Mouse (Mus musculus): ENCODE measurements at regions not wholly inside any gene's neighbourhood (a gene's known extent, or its start where the extent isn't known, plus 50 kb on each side); places are given as distances from the start of the nearest gene placed in this dataset.

DNA sequence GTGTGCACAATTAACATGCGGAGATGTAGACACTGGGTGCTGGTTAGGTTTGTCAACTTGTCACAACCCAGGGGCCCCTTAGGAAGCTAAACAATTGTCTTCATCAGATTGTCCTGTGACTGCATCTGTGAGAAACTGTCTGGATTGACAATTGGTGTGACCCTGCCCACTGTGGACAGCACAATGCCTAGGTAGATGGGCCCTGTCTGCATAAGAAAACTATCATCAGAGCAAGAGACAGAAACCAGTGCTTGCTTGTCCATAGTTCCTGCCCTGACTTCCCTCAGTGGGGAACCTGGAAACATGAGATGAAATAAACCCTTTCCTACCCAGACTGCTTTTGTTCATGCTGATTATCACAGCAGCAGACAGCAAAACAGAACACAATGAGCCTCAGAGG lies 63.5 kb upstream of the Tyw5 start:
- no peak for DNase-seq (ENCODE audit: low spot score in 2 of 2)

DNA sequence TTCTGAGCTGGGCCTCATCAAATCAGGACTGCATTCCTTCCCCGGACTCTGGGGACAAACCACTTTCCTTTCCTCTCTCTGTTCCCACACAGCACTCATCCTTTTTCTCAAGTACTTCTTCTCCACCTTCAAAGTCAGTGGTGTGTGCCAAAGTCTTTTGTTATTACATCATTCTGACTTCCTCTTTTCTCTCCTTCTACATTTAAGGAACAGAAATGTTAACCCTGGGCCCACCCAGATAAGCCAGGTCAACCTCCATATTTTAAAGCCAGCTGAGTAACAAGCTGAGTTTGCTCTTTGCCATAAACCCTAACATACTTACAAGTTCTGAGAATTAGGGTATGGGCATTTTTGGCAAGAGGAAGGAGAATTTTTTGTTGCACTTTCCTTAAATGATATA lies 65.3 kb upstream of the Tyw5 start:
- no peak for DNase-seq (ENCODE audit: low spot score in 2 of 2)

DNA sequence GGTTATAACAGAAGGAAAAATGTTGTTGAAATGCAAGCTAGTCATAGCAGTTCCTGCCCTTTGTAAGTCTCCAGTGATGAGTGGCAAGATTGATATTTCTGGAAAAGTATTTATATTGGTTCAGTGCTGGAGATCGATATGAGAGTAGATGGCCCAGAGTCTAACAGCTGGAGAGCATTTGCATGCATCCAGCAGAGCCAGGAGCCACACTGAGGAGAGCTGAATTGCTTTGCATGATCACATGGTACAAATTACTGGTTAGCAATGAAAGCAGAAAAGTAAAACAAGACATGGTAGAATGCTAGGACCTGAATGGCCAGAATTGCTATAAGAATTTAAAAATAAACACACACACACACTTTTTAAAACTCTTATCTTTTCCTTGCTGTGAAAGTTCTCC lies 70.8 kb upstream of the Tyw5 start:
- no peak for DNase-seq (ENCODE audit: low spot score in 2 of 2)

DNA sequence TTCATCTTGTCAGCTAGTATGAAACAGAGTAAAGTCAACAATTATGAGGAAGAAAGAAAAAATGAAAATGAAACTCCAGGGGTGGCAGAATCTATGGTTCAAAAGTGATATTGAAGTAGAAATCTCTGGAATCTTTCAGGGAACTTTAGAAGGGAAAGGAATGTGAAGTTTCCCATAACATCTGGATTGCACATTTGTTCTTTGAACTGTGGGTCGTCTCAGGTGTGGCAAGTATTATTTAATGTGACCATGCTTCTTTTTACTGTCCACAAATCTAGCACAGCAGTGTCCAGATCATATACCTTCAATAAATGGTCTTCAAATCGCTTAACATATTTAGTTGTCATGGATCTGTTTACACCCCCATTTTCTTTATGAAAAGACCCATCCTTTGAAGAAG lies 71.2 kb upstream of the Tyw5 start:
- no peak for DNase-seq (ENCODE audit: low spot score in 2 of 2)

DNA sequence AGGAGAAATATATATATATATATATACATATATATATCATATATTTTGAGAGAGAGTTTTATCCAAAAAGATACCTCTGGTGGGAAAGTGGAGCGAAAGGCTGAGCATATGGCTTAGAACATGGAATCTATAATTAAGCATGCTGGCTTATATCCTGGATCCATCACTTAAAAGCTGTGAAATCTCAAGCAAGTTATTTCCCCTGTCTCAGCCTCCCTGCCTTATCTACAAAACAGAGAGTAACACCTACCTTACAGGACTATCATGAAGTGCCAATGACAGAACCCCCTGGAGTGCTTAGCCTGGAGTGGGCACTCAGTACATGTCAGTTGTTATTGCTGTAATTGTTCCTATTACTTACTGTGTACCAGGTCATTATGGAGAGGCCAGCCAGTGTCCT lies 71.9 kb upstream of the Tyw5 start:
- no peak for DNase-seq (ENCODE audit: low spot score in 2 of 2)

DNA sequence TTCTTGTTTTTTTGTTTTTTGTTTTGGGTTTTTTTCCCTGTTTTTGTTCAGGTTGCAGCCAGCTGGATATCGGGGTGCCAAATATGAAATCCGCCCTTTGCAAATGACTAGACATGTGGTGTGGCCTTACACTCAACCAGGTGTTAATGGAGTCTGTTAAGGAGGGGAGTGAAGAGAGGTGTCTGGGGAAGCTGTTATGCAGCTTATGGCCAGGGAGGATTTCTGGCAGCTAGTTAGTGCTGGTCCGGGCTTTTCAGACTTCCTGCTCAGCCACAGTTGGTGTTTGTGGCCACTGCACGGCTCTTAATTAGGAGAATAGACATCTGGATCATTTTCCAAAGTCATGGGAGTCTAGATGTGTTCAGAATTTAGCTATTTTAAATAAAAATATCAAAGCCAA lies 72.7 kb upstream of the Tyw5 start:
- no peak for DNase-seq (ENCODE audit: low spot score in 2 of 2)

DNA sequence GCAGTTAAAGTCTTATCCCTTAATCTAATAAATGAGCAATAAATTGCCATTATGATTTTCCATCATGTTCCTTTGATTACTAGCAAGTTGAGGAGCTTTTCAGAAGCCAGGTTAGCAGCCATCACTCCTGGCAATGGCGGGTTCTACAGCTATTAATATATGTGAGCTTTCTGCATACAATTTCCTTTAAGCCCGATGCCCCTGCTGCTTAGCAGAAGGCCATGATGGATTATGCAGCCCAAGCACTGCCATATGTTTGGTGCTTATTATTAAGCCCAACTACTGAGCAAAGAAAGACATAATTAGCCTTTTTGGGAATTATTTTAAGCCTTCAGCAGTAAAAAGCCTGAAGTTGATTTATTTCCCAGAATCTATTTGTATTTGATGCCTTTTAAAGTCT lies 82.3 kb upstream of the Tyw5 start:
- no peak for DNase-seq (ENCODE audit: low spot score in 2 of 2)

DNA sequence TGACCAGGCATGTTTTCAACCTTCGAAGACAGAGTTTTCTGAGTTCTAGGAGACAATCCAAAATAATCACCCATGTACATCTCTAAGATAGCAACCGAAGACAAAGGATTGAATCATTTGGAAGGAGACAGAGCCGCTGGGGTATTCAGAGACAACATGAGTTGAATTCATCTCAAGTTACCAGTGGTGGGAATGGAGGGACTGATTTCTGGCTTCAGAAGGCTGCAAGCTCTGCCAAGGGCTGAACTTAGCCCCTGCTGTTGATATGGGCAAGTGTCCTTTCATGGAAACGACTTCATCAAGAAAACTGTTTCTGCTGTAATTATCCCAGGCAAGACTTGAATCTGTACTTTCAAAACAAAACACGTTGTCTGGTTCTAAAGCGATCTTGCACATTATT lies 82.7 kb upstream of the Tyw5 start:
- no peak for DNase-seq (ENCODE audit: low spot score in 2 of 2)

DNA sequence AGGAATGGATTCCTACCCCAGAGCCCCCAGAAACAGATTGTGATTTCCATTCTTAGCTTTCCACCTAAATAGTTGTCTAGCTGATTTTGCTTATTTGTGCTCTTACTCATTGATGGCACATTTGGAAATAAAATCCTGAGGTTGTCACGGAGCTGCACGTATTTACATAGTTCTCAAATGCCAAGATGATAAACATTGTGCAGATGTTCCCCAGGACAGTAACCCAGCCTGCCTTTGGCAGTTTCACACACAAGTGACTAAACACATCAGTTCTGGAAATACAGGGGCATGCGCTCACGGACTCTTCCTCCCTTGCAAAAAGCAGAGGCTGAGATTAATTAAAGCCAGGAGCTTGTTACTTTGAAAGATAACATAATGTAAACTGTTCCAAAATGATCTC lies 83.1 kb upstream of the Tyw5 start:
- no peak for DNase-seq (ENCODE audit: low spot score in 2 of 2)

DNA sequence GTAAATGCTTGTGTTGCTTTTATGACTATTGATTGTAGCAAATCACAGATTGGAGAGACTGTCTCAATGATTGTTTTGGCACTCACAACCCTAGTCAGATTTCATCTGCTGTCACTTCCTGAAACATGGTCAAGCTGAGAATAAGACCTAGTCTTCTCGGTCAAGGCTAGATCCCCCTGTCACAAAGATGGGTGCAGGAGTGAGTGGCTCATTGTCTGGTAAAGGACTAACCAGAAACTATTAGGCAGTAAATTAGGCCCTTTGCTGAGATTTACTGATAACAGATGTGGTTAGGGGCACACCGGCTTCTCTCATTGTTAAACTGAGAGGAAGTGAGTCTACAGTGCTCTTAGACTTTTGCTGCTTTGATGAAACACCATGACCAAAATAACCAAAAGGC lies 85.8 kb upstream of the Tyw5 start:
- no peak for DNase-seq (ENCODE audit: low spot score in 2 of 2)

DNA sequence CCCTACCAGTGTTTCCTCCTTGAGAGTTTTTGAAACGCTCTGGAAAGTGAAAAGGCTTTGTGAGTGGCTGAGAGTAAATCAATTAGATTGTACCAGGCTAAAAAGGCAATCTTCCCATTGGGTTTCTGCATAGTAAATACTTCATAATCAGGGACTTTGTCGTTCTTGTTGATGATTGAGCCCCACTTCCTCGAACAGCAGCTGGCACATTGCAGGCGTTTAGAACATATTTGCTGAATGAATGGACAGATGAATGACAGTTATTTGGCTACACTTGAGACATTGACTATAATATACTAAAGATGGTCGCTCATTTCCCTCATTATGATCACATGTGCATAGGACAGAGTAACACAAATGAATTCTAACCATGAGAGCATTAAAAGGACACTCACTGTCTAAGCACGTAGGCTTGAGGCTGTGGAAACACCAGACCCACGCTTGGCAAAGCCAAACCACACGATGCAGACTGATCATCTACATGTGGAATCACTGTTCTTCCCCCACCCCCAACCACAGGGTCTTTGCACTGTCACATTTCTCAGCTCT lies 90.7 kb upstream of the Tyw5 start:
- no peak for DNase-seq (ENCODE audit: low spot score in 2 of 2)

DNA sequence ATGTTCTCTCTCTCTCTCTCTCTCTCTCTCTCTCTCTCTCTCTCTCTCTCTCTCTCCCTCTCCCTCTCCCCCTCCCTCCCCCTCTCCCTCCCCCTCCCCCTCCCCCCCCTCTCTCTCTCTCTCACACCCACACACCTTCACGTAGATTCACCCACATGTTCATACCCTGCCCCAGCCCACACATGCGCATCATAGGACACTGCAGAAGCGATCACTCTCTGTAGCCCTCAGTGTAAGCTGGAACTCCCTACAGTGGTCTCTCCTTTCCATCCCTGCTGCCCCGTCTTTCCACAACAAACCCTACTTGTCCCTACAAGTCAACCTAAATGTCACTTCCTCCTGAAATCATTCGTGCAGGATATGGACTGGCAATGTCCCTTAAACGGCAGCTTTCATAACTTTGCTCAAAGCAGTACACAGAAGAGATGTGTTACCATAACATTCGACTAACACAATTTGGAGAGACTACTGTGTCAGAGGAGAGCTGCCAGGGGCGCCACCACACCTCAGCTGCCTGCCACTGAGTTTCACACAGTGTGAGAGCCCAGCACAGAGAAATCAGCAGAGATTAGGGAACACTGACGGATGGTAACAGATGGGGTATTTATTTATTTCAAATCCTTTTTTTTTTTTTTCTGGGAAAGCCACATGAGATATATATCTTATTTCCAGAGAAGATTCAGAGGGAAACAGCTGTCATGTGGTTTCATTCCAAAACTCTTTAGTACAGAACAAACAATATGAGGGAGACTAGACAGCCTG lies 103.6 kb upstream of the Tyw5 start:
- no peak for DNase-seq (ENCODE audit: low spot score in 2 of 2)

DNA sequence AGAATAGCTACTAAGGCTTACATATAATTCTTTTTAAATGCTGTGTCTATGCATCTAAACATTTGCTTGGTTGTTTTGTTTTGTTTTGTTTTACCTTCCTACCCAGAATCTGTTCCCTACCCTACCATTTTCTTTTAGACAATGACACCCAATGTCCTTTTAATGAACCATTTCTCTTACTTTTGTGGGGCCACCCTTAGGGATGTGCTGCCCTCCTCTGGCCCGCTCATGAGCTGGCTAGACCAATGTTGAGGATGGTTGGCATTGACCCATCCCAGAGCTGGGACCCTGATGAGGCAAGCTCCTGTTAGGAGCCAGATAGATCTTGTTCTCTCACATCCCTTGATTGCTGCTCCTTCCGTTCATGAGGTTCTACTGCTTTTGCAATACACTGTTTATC lies 105.0 kb upstream of the Tyw5 start:
- no peak for DNase-seq (ENCODE audit: low spot score in 2 of 2)

DNA sequence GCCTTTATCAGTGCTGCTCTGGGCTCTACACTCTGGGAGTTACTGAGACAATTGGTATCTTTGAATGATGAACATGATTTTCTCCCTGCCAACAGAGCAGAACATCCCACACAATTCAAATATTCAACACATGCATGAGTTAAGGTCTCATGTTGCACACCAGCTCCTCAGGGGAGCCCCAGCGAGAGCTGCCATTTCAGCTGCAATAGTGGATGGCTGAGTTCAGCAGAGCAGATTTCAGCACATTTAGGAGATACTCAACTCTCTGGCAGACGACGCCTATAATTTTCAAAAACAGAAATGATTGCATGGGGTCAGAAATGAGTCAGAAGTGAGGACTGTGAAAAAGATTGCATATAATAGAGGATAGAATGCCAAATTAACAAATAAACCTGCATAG lies 105.6 kb upstream of the Tyw5 start:
- no peak for DNase-seq (ENCODE audit: low spot score in 2 of 2)

DNA sequence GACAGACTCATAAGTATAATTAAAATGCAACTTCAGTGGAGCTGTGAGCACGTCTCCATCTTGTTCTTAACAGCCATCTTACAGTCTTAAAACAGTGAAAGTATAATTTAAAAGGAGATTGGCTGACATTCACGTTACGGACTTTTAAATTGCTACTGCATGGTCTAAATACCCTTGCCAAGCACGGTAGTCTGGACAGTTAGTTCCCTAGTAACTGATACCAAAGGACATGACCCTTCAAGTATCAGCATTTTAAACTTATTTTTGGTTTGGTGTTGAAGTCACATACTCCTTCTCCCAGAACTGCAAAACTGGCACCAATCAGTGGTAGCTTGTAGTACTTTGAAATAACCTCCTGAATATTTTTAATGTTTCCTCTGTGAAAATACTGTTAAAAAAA lies 119.1 kb upstream of the Tyw5 start:
- DNase-seq (ENCODE audit: low spot score in 2 of 2), result no peak

DNA sequence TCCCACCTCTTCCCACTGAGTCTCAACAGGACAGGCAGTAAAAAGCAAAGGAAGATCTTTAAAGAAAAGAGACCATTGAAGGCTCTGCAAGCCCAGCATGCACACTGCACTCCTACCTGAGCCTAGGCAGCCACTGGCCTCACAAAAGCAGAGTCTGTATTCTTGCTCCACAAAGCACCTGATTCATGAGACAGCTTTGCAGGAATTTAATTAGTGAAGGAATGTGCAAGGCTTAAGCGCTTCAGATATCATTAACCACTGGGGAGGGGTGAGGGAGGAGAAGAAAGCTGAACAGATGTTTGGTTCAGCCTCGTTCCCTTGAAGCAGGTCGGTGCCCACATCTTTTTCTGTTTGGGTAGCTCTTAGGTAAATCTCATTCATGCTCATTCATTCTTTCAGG lies 121.8 kb upstream of the Tyw5 start:
- DNase-seq (ENCODE audit: low spot score in 2 of 2), result no peak

DNA sequence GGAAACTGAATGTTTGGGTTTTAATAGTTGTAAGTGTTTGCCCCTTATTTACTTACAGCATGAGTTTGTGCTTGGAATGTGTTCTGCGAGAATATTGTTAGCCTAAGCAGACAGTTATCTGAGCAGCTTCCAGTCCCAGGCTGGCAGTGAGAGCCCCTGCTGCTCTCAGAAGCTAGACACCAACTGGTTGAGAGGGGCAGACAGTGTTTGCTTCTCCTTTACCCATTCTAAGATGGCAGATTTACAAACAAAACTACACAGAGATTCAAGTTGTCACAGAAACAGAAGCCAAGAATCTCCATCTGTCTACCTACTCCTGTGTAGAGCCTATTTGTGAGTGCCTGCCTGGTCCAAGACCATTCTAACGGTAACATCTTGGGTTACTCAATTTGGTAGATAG lies 122.4 kb upstream of the Tyw5 start:
- DNase-seq (ENCODE audit: low spot score in 2 of 2), result no peak

DNA sequence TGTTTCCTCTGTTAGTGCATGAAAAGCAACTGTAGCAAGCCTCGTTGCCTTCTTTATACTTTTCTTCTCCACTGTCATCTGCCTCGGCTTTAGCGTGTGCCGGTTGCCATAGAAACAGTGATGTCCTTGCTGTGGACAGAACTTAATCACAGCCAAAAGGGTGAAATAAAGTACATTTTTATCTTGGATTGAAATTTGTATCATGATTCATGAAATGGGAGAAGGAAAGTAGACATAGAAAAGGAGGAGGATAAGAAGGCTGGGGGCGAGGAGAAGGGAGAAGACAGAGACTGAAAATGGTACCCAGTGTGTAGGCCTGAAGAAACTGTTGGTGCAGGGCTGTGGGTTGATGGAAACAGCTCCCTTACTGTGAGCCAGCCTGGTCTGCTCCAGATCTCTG lies 130.5 kb upstream of the Tyw5 start:
- no peak for DNase-seq (ENCODE audit: low spot score in 2 of 2)

DNA sequence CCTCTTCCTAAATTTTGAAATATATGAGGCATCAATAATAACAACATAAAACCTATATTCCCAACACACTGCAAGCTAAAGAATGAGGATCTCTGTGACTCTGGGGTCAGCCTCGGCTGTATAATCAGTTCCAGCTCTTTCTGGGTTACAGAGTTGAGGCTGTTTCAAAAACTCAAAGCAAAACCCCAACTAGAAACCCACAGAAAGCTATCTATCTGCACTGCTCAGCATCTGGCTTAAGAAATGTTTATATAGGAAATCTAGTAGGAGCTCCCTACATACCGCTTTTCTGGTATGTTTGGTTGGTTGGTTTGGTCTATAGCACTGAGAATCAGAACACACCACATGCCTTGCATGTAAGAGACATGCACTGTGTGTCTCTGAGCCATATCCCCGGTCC lies 137.8 kb upstream of the Tyw5 start:
- DNase-seq (ENCODE audit: low spot score in 2 of 2), result no peak

DNA sequence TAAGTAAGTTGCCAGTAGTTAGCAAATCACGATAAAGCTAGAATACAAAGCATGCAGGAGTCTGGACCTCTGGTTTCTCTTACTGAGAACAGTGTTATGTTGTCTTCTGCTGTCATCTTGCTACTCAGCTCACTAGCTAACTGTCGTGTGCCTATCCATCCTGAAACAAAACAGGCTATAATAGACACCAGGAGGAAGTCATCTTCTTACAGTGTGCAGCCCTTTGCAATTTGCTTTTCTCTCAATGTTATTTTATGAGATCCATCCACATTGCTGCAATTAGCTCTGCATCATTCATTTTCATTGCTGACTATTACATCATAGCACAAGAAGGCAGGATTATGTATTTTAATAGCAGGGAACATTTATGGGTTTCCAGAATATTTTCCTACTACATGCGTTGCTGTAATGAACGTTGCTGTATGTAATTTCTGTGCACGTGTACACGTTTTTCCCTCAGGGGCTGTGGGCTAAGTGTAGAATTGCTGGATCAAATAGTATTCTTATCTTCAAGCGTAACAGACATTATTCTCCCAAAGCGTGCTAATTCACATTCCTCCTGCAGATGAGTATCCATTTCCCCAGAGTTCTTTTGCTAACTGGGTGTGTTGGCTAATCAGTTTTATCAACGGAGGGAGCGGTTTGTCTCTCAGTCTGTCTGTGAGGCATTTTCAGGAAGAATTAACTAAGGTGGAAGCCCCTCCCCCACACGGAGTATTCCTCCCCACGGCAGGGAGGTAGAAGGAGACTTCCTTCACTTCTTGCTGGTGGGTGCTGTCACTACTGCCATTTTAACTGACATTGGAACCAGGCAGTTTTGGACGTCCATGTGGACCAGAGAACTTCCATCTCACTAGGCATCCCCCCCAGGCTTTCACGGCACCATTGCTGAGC lies 139.1 kb upstream of the Tyw5 start:
- no peak for DNase-seq (ENCODE audit: low spot score in 2 of 2)

DNA sequence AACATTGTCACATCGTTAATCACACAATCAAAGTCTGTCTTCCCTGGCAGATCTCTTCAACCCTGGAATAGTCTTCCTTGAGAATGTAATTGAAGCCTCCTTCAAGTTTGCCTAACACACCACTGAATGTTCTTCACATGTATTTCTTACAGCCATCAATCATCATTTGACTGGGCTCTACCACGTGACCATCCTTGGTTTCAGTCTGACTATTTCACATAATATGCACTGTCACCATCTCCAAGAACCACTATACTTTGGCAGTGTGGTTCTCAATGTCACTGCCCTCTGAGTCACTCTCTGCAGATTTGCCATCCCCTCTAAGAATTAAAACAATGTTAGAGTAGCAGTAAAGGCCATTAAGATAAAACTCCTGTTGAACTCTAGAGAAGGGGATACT lies 154.6 kb upstream of the Tyw5 start:
- DNase-seq (ENCODE audit: low spot score in 2 of 2), result no peak

DNA sequence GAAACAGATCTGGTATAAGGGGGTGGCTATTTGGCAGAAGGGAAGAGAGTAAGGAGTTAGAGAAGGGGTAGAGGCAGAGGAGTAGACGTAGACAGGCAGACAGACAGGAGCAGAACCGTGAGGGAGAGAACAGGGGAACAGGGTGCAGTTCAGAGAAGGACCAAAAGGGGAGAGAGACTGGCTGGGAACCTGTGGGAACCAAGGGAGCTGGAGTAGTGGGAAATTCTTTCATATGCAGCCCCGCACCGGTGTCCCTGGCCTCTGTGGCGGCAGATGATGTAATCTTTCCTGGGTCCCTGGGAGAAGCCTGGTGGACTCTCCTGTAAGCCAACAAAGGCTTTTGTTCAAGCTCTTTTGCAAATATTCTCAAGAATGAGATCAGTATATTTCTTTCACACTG lies 157.8 kb upstream of the Tyw5 start:
- DNase-seq (ENCODE audit: low spot score in 2 of 2), result no peak

DNA sequence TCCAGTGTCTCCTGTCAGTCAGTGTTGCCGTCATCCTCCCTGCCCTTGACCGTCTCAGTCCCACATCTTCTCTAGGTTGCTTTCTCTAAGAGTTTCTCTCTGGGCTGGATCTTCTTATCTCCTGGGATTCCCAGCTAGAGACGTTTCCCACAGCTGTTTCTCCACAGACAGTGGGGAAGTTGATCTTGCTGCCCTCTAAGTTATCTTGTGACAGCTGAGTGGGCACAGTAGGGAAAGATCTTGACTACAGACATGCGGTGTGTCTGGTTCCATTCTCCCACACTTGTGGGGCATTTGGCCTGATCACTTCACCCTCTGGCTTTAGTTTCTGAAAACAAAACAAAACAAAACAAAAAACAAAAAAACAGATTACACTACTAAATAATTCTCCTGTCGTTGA lies 165.2 kb upstream of the Tyw5 start:
- DNase-seq (ENCODE audit: low spot score in 2 of 2), result no peak

Measured in frontal cortex, postnatal 25 days (tissue).